Mouse (Mus musculus) ES-Bruce4 (cell line): Measurements from ENCODE around the gene Ccdc159. TPM values are rescaled to one million over a fixed set of nuclear protein-coding genes. Genes with fewer than 3 reads are reported as not detected.

Experiments used
- H3K27ac ChIP-seq: 2 replicates; pipeline ENCODE4 v1.5.1; 2012; ENCODE audit warnings: low read length, inconsistent platforms; ENCODE audit not compliant: insufficient read depth
- H3K27me3 ChIP-seq: 2 replicates; pipeline ENCODE4 v1.6.1; 2012; ENCODE audit warnings: mild to moderate bottlenecking, low read length, inconsistent platforms; ENCODE audit not compliant: control insufficient read depth, poor library complexity, insufficient read depth, severe bottlenecking
- H3K36me3 ChIP-seq: 2 replicates; pipeline ENCODE4 v1.6.1; 2012; ENCODE audit warnings: inconsistent platforms, mild to moderate bottlenecking, low read length, moderate library complexity; ENCODE audit not compliant: control insufficient read depth, poor library complexity, insufficient read depth, severe bottlenecking
- H3K4me1 ChIP-seq: one replicate; pipeline ENCODE4 v1.8.1; 2011; ENCODE audit warnings: low read length; ENCODE audit not compliant: control insufficient read depth, insufficient read depth
- H3K4me3 ChIP-seq: 2 replicates; pipeline ENCODE4 v1.5.1; 2011; ENCODE audit warnings: low read depth, mild to moderate bottlenecking, low read length
- H3K9ac ChIP-seq: 2 replicates; pipeline ENCODE4 v1.6.1; 2012; ENCODE audit warnings: low read depth, mild to moderate bottlenecking, inconsistent platforms; ENCODE audit not compliant: poor library complexity, severe bottlenecking
- H3K9me3 ChIP-seq: replicated peaks from 2 replicates; pipeline ENCODE4 v1.6.1; 2012; ENCODE audit warnings: mild to moderate bottlenecking, low read length, inconsistent platforms; ENCODE audit not compliant: control insufficient read depth, poor library complexity, insufficient read depth, severe bottlenecking
- CTCF ChIP-seq: IDR thresholded peaks from one replicate; pipeline ENCODE4 v1.8.1; 2011; ENCODE audit warnings: low read depth, low read length
- EP300 ChIP-seq: IDR thresholded peaks from 2 replicates; pipeline ENCODE4 v1.6.1; 2011; ENCODE audit warnings: low read depth, low read length; ENCODE audit not compliant: insufficient read depth
- POLR2A ChIP-seq: IDR thresholded peaks from one replicate; pipeline ENCODE4 v1.8.1; 2011; ENCODE audit warnings: low read length; ENCODE audit not compliant: insufficient read depth
- polyA plus RNA-seq: library from polyadenylated mRNA; stranded (reverse); fragments of >200 nt; gene quantifications from 2 replicates; pipeline ENCODE4 v1.2.4, GENCODE M21; 2011; ENCODE audit warnings: low read depth; ENCODE audit not compliant: missing spikeins, insufficient read depth, insufficient read length

Gene Ccdc159
- polyA plus RNA-seq, 1 experiment = 2.9 TPM

GRCm38 (mm10) chr9:21936692-21937570, 9.7 kb downstream of the Ccdc159 start, which contains the start of gene Plppr2:
Gene Plppr2 (plus strand): TSS chr9:21937033.
- Histone ChIP-seq H3K4me3 (peak within 1 kb of the TSS; percentile 58), H3K27ac (no peak within 1 kb of the TSS), H3K27me3 (no peaks in the 10 kb centered on the region), H3K9me3 (no peaks in the 10 kb centered on the region), H3K9ac (peak within 1 kb of the TSS; percentile 58), H3K4me1 (no peaks in the 10 kb centered on the region), H3K36me3 (no peaks in the 10 kb centered on the region)
- no peak for TF ChIP-seq POLR2A
- no peak for TF ChIP-seq EP300
- TF ChIP-seq CTCF = no peak

- H3K9ac ChIP-seq = no peak overlapping the region
- H3K27me3 ChIP-seq = no peaks in the 10 kb centered on the region
- no peak overlapping the region for H3K4me3 ChIP-seq
Measured at GRCm38 (mm10) chr9:21937711-21938175, 10.5 kb downstream of the Ccdc159 start.

DNA sequence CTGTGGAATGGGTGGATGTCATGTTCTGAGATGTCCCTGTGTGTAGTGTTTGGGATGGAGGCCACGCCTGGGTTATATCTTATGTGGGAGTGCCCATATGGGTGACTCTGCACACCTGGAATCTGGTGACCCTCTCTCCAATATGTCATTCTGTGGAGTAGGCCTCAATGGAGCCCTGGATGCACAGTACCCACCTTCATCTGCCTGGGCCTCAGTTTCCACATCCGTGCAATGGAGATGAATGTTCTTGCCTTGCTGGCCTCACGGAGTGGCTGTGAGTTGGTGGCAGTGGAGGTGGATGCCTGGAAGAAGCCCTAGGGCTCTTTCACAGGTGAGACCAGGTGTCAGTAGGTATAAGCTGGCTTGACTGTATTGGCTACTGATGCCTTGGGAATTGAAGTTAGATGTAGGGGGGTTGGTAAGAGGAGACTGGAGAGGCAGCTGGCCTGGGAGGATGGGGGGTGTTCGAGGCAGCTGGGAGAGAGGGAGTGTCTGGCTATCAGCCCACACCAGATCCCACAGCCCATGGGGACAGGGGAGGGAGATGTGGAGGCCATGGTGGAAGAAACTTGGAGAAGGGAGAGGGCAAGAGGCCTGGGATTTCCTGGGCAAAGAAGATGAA, 11.1 kb downstream of the Ccdc159 start:
- Histone ChIP-seq H3K27ac (no peak overlapping the region), H3K27me3 (no peaks in the 10 kb centered on the region), H3K4me3 (no peak overlapping the region), H3K9ac (no peak overlapping the region), H3K4me1 (peaks cover 2% of the 10 kb centered on the region), H3K36me3 (no peaks in the 10 kb centered on the region), H3K9me3 (no peaks in the 10 kb centered on the region)
- TF ChIP-seq CTCF (no peak), EP300 (no peak), POLR2A (no peak)

More at GRCm38 (mm10) chr9:21937711-21938175, 10.5 kb downstream of the Ccdc159 start:
- H3K36me3 ChIP-seq = no peaks in the 10 kb centered on the region
- H3K9me3 ChIP-seq = no peaks in the 10 kb centered on the region
- no peak overlapping the region for H3K27ac ChIP-seq
- no peaks in the 10 kb centered on the region for H3K4me1 ChIP-seq
- no peak for TF ChIP-seq POLR2A
- TF ChIP-seq EP300 = no peak
- no peak for TF ChIP-seq CTCF

DNA sequence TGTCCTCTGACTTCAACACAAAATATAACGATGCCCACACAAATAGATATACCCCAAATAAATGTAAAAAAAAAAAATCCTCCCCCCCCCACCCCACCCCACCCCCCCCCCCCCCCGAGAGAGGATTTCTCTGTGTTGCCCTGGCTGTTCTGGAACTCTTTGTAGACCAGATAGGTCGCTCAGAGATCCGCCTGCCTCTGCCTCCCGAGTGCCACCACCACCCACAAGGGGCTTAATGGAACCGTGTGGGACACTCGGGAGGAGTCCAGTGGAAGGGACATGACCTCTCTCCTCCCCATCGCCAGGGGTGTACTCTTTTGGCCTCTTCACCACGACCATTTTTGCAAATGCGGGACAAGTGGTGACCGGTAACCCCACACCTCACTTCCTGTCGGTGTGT, 15.8 kb downstream of the Ccdc159 start:
- TF ChIP-seq POLR2A (no peak), CTCF (no peak), EP300 (no peak)
- Histone ChIP-seq H3K27me3 (no peaks in the 10 kb centered on the region), H3K9me3 (no peaks in the 10 kb centered on the region), H3K4me1 (peaks cover 4% of the 10 kb centered on the region), H3K27ac (no peak overlapping the region), H3K9ac (no peak overlapping the region), H3K4me3 (peak overlapping the region; percentile 10), H3K36me3 (no peaks in the 10 kb centered on the region)

- Histone ChIP-seq H3K9ac (no peak overlapping the region), H3K4me3 (no peak overlapping the region), H3K4me1 (peaks cover 4% of the 10 kb centered on the region), H3K27me3 (no peaks in the 10 kb centered on the region), H3K36me3 (no peaks in the 10 kb centered on the region), H3K9me3 (no peaks in the 10 kb centered on the region), H3K27ac (no peak overlapping the region)
- TF ChIP-seq EP300 (no peak), POLR2A (no peak), CTCF (no peak)
Measured at GRCm38 (mm10) chr9:21943638-21944037, 16.4 kb downstream of the Ccdc159 start.

GRCm38 (mm10) chr9:21944267-21944666, 17.0 kb downstream of the Ccdc159 start:
- H3K9ac ChIP-seq = no peak overlapping the region
- no peaks in the 10 kb centered on the region for H3K36me3 ChIP-seq
- H3K9me3 ChIP-seq = no peaks in the 10 kb centered on the region
- no peak overlapping the region for H3K4me3 ChIP-seq
- H3K27me3 ChIP-seq = no peaks in the 10 kb centered on the region
- H3K4me1 ChIP-seq = peaks cover 4% of the 10 kb centered on the region
- H3K27ac ChIP-seq = no peak overlapping the region
- TF ChIP-seq CTCF (no peak), POLR2A (no peak), EP300 (no peak)
